Mouse (Mus musculus) left cerebral cortex, adult 8-10 months (tissue): ENCODE results near the gene Hdac7. TPM values are rescaled to one million over a fixed set of nuclear protein-coding genes. Genes with fewer than 3 reads are reported as not detected.

ENCODE experiments used
- DNase-seq, 2 experiments: peaks; one replicate each; pipeline ENCODE4 v3.0.0; 2022; ENCODE audit warnings: low spot score in 2 of 2
- total RNA-seq, 4 experiments: library from RNA; stranded (reverse); gene quantifications; 2 replicates each; pipeline ENCODE4 v1.2.4; 2022

Gene Hdac7
- total RNA-seq, 4 experiments from 2014 or later: 27.7 to 34.7 (median 32.9) TPM

DNA sequence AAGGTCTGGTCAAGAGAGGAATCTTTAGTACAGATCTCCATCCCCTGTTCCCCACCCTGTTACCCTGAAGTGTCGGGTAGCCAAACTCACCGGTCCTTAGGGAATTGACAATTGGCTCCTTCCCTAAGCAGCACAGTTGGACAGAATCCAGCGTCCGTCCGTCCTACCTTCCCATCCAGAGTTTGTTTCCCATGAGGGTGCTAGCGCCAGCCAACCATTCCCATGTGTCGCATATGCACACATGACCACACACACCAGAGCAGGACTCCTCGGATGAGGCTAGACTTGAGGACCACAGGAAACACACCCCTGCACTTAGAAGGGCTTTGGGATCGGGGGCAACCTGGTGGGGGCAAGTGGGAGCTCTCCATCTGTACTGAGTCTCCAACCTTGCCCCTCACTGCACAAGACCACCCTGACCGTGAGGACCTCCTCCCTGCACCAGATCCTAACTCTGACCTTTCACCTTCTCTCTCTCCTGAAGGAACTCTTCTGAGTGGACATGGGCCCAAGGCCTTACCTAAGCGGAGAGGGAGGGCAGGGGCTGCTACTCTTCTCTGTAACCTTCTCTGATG is 53.1 kb downstream of the Hdac7 start:
- no peak for DNase-seq

DNA sequence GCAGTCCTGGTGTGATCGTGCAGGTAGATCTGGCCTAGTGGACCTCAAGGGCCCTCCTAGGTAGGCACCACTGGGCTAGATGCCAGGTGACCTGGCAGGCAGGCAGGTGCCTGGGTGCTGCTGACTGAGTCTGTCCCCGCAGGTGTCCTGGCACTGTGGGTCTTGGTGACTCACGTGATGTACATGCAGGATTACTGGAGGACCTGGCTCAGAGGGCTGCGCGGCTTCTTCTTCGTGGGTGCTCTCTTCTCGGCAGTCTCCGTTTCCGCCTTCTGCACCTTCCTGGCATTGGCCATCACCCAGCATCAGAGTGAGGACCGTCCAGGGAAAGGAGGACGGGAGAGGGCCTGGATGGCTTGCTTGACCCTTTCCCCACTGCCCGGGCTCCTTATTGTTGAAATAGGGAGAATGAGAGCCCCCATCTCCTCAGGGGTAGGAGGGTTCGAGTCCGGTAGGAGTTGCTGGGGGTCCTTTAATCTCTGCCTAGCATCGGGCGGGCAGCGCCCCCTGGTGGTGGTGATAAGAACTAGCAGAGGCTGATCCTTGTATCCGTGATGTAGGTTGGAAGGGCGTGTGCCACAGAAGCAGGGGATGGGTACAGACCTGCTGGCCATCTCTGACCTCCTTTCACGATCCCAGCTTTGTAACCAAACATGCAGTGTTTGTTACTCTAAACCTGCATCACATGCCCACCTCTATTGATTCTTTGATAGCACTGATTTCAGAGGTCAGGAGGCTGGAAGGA is 54.4 kb downstream of the Hdac7 start:
- DNase-seq: peak in 1 of 2 experiments; percentile 39

DNA sequence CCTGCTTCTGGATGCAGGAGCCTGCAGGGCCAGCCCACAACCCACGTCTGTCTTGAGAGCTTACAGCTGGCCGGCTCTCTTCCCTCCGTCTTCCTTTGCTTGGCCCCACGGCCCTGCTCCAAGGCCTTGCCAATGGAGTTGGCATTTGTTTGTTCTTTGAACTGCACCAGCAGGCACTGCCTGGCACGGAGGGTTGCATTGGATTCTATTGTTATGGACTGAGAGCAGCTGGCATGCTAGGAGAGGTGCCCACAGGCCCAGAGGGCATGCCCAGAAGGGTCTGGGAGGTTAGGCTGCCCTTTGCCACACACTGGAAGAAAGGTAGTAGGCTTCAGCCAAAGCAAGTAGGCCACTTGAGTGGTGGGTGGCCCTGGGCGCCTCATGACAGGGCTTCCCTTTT is 55.5 kb downstream of the Hdac7 start:
- peak; percentile 56 to 84 for DNase-seq

DNA sequence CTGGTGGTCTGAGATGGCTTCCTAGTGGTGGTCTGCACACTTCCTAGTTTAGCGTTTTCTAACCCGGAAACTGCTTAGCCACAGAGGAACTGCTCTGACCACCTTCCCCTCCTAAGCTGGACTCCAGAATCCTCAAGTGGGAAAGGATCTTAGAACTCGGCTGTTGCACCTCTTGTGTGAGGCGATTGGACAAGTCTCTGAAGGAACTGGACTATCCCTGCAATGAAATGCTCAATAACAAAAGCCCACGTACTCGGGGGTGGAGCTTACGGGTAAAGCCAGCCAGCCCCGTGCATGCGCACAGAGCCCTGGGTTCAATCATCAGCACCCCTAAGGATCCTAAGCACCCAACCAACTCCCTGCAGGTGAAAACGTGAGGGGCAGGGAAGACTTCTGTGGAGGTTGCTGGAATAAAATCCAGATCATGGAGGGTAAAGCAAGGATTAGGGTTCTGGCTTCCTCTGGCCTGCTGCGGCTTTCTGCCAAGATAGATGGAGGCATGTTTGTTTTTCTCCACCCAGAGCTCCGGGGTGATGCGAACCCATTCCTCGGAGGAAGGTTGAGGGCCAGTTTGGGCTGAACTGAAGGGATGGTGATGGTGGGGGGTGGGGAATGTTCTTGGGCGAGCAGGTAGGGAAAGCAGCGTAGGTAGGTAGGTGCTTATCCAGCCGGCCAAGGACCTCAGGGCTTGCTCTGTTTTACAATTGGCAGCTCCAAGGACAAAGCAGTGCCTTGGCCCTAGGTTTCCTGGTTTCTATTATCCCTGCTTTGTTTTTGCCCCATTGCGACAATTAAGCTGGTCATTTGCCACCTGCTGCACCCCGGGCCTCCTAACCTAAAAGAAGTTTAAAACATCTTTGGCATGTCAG is 56.3 kb downstream of the Hdac7 start:
- DNase-seq: no peak

DNA sequence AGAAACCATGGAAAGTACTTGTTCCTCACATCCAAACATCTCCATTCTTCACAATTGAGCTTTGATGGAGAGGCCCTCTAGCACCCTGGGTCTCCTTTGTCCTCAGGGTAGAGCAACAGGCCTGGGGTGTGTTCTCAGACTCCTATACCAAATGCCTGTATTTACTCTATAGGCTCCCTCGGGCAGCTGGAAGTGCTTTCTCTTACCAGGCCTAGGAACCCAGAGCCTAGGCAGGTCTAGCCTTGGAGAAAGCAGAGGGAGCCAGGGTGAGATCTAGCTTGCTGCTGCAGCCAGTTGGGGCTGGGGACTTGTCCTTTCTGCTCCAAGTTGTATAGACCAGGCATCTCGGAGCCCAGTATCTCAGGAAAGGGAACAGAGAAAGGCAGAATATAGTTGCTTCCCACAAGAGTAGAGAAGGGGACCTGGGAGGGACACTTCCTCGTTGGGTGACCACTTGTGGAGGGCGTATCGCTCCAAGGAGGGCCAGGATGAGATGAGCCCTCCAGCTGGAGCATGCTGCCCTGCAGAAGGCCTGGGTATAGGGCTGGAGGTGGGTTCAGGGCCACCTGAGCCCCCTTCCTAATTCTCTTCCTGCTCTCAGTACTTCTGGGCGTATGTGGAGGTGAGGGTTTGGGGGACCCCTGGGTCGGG is 57.0 kb downstream of the Hdac7 start:
- no peak for DNase-seq

DNA sequence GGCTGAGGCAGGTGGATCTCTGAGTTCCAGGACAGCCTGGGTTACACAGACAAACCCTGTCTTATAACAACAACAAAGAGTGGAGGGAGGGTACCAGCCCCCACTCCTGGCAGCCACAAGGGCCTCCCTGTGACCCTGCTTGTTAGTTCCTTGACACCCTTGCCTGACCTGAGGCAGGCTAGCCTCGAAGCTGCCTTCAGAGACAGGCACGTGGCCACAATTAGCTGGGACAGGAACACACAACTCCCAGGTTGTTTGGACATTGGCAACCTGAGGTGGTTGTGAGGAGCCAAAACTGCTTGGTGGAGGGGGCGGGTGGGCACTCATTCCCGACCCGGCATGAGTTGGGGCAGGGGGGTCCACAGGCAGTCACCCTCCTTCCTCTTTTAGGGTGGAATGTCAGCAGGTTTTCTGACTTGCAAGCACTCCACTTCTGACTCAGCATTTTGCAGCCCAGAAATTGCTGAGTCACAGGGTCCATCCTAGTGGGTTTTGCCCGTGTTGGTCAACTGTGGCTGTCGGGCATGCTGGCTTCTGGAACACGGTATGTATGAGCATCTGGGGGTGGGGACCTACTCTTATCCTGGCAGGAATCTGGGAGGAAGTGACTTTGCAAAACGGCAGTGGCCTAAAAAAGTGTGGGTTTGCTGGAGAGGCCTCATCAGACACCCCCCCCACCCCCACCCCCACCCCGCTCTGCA is 57.7 kb downstream of the Hdac7 start:
- no peak for DNase-seq

DNA sequence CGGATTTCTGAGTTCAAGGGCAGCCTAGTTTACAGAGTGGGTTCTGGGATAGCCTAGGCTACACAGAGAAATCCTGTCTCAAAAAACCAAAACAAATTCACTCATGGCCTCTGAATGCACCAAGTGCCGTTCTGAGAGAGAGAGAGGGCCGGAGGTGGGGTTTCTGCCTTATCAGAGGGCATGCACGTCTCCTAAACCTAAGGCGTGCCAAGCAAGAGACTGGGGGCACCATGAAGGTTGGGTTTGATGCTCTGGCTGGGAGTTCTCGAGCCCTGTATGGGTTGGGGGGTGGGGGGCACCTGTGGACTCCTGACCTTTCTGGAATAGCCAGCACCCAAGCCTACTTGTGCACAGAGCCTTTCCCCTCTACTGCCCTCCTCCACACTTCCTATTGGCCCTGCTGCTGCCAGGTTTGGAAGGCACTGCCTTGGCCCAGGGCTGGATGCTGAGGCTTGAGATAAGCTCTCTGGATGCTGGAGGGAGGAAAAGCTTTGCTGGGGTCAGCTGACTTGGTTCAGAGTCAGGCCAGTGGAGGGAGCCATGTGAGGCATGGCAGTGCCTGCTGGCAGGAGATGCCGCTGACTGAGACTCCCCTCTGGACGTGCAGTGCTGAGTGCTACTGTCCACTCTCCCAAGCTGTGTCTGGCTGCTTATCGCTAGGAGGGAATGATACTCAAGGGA is 58.4 kb downstream of the Hdac7 start:
- DNase-seq: peak in 1 of 2 experiments; percentile 36

DNA sequence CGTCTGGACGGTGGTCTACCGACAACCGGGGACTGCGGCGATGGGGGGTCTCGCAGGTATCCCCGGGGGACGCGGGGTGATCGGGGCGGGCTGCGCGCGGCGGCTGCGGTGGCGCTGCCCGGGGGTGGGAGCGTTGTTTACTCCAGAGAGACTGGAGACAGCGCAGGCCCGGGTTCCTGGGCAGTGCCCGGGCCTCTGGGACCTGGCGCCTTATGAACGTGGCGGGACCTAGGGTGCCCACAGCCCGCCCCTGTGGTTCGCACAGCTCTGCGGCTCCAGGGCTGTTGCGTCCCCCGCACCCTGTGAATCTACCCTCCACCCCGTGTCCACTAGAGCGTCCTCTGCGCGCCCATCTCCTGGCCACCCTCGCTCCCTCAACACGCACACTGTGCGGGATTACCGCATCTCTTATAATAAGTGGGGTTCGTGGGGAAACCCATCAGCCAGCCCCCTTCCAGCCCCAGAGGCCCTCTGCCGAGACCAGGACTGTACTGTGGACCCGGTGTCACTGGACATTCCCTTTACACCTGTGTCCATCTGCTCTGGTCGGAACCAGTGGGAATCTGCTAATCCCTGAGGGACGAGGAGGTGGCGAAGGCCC is 59.6 kb downstream of the Hdac7 start:
- DNase-seq: peak in 1 of 2 experiments; percentile 38

DNA sequence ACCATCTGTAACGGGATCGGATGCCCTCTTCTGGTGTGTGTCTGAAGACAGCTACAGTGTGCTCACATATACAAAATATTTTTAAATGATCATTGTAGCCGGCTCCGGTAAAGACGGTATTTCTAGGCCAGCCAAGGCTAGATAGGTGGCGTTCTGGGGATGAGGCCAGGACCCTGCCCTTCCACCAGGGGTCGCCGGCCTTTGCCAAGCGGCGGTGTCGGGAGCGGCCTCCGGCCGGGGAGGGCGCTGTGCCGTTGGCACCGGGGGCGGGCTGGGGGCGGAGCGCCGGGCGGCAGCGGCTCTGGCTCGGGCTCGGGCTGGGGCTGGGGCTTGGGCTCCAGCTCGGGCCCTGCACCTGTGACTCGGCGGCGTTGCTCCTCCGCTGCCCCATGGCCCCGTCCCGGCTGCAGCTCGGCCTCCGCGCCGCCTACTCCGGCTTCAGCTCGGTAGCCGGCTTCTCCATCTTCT is 60.2 kb downstream of the Hdac7 start:
- DNase-seq: peak; percentile 73

DNA sequence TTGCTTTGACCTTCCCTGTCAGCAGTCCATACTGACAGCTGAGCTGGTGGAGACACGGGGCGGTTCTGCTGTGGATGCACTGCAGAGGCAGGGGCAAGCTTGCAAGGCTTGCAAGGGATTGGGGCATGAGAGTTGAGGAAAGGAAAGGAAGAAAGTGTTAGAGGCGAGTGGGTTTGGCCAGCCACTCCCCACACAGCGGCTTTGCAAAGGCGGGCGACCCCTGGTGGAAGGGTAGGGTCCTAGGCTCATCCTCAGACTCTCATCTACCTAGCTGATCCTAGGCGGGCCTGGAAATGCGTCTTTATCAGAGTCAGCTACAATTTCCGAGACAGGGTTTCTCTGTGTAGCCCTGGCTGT is 61.6 kb downstream of the Hdac7 start:
- no peak for DNase-seq

DNA sequence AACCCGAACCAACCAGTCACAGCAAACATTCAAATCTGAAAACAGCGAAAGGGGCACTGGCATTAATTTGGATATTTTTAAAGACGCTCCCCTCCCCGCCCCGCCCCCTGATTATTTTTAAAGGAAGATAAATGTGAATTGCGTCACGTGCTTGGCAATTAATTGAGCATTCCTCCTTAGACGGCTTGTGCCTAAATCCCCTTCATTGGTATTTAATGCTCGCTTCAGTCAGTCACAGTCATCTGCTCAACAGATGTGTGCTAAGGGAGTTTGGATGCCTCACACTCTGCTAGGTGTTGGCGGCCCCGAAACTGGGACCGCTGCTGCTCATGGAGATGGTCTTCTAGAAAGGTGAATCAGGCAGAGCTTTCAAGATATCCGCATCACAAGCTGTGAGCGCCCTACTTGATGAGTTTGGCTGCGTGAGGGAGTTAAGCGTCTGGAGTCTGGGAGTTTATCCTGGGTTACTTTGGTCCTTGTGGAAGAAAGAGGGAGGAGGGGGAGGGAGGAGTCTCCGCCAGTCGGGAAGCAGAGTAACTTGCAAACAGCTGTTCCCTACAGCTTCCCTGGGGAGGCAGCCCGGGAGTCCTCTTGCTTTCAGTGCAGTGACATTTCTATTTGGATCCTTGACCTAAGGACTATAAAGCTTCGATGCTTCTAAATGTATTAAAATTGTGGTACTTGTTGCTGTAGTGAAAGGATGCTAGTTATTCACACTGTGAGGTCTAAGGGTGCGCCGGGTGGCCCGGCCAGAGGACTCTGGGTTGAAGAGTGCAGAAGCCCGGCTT is 62.1 kb downstream of the Hdac7 start:
- no peak for DNase-seq

DNA sequence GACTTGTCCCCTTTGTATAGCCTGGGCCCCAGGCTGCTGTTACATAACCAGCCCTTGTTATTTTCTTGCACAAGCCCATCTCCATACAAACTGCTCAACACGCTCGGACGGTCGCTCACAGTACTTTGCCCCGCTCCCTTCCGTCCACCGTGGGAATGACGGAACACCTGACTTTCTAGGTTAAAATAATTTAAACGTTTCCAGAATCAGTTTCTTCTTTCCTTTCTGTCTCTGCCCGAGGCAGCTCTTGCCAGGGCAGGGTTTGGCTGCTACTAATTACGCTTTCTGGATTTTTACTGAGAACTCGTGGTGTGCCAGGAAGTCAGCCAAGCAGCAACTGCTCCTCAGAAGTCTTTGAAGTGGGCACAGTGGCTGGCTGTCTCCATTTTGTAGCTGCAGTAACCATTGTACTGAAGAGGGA is 63.7 kb downstream of the Hdac7 start:
- no peak for DNase-seq

DNA sequence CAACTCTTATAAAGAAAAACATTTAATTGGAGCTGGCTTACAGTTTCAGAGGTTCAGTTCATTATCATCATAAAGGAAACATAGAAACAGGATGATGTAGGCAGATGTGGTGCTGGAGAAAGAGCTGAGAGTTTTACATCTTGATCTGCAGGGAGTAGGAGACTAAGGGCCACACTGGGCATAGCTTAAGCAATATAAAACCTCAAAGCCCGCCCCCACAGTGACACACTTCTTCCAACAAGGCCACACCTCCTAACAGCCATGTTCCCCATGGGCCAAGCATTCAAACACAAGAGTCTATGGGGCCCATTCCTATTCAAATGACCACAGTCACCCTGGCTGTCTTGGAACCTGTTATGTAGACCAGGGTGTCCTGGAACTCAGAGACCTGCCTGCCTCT is 64.7 kb downstream of the Hdac7 start:
- DNase-seq: no peak

DNA sequence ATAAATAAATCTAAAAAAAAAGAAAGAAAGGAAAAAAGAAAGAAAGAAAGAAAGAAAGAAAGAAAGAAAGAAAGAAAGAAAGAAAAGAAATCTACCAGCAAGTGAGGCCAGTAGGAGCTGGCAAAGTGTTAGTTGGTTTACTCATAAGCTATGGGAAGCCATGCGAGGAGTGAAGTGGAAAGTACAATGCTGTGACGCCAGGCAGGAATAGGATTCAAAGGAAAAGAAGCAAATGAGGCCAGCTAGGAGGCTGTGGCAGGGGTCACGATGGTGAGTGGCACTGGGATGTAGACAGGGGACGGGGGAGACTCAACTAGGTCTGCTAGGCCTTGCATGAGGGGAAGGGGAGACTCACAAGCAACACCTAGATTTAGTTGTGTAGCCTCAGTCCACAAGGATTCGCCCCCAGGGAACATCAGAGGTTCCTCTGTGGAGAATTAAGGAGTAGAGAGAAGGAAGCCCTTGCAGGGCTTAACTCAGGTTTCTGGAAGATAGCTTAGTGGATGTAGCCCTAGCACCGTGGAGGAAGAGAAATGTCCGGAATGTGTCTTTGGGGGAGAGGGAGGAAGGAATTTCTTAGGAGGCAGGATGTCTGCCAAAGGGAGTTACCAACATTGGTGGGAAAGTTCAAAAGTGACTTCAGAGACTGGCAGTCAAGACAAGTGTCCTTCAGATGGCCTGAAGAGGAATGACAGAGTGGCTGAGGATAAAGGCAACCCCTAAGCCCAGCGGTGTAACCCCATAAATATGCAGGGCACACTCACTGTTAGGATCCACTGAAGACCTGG is 65.8 kb downstream of the Hdac7 start, which contains the start of gene Slc48a1:
Slc48a1 (plus strand) TSS at position 210 of the 788 bp plus-strand sequence.
- no peak for DNase-seq

DNA sequence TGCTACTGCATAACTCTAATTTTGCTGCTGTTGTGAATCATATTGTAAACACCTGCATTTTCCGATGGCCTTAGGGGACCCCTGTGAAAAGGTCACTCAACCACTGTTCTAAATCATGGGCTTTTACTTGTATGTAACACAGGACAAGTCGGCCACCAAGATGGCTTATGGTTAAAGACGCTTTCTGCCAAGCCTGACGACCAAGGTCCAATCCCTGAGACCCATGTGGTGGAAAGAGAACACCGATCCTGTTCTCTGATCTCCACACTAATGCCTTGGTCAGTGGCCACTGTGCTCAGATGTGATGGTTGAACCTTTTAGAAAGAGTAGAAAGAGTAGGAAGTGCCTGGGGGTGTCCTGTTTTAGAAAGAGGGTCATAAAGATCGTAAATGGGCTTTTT is 67.4 kb downstream of the Hdac7 start:
- DNase-seq: no peak

DNA sequence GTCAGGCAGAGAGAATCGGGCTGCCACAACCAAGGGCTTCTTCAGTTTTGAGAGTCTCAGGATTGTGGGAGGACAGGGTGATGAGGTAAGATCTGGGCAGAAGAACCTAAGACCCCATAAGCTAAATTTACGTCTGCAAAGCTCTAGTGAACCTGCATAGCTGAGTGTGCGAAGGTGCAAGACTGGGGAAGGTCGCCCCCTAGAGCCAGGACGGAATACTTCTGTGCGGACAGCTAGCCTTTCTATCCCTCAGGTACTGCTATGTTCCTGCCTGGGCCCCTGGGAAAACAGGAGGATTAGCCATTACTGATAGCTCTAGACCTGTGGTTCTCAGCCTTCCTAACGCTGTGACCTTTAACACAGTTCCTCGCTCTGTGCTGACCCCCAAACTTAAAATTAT is 67.8 kb downstream of the Hdac7 start:
- peak in 1 of 2 experiments; percentile 63 for DNase-seq

DNA sequence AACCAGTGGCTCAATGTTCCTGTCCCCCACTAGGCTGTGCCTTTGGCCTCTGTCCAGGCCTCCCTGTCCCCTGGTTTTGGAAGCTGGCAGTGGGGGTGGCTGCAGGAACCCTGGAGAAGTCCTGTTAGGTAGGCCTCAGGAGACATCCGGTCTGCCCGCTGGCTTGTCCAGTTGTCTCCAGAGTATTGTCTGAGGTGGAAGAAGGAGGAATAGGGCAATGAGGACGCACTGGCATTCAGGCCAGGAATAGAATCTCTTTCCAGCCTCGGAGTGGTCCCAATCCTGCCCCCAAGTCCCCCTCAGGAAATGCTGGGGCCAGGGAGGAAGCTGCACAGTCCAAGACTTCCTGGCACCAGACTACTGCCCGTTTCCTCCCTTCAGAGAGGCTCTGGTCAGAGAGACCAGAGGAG is 70.3 kb downstream of the Hdac7 start:
- no peak for DNase-seq

DNA sequence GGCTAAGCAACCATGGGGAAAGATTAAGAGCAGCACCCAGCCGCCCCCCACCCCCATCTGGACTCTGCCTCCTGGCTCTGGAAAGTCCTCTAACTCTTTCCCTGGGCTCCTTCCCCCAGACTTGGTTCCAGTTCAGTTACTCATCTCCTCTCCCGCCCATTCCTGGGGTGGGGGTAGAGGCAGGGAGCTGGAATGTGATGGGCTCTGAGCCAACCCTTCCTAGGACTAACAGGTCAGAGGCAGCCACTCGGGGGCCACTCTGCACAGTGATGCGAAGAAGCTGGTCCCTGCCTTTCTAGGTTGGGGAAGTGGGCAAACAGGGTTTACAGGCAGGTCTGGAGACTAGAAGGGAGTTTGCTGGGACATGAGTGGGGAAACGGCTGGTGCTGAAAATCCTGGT is 71.2 kb downstream of the Hdac7 start:
- no peak for DNase-seq
